Comparison of ENCODE assay signal across 37 mouse cellular contexts in genomic region chr11:53508591-53508990, GRCm38 (mm10). TPM values are rescaled to one million over a fixed set of nuclear protein-coding genes. Genes with fewer than 3 reads are reported as not detected.
DNase-seq lines count a peak whose midpoint lies in the region; ATAC-seq and TF ChIP-seq lines count a peak whose summit lies in the region.
"Had no signal": no experiment of that assay in that cellular context is flagged by ENCODE, and none has a peak within 500 bp of the region (broad histone marks: within the 10 kb centered on the region; RNA-seq: fewer than 3 reads in every experiment).

No protein-coding gene starts in this region.

- intact Hi-C loops in gastrocnemius, adult 2 months (cut with DNase I), result no loop called here
- intact Hi-C loops in gastrocnemius, postnatal 14 days (cut with DNase I; ENCODE audit: low total_unique reads), result no loop called here
- intact Hi-C loops in heart, postnatal 25 days (cut with DNase I), result no loop called here

- peak; percentile 57 for DNase-seq in gastrocnemius, adult 2 months
- no peak for DNase-seq in gastrocnemius, postnatal 14 days
- peak; percentile 27 for DNase-seq in heart, postnatal 25 days (ENCODE audit: low spot score)
- no peak for DNase-seq in heart, postnatal 4 days
- no peak for DNase-seq in adrenal gland, postnatal 10 days
- DNase-seq: cerebellum, adult 8-10 months; kidney, adult 18-20 months; liver; right cerebral cortex, adult 18-20 months; spleen, adult 18-20 months; thymus, adult 18-20 months; thymus, postnatal 25 days had no signal

- peak overlapping the region; percentile 67 for H3K27ac ChIP-seq in gastrocnemius, adult 2 months
- H3K27ac ChIP-seq in brown adipose tissue, adult 24 weeks (replicated peaks; ENCODE audit: low read depth, low read length), result peak overlapping the region; percentile 70
- H3K27ac ChIP-seq: embryonic facial prominence, embryonic 12.5 days; forebrain, embryonic 10.5 days; forebrain, embryonic 15.5 days; hindbrain, embryonic 10.5 days; hindbrain, embryonic 15.5 days; kidney, embryonic 15.5 days; liver, embryonic 14.5 days; midbrain, embryonic 15.5 days; neural tube, embryonic 12.5 days; stomach, postnatal 0 days had no signal

- peaks cover 23% of the 10 kb centered on the region for H3K4me1 ChIP-seq in brown adipose tissue, adult 24 weeks (ENCODE audit: control insufficient read depth, insufficient read depth, insufficient read length, low read length)
- H3K4me1 ChIP-seq: embryonic facial prominence, embryonic 12.5 days; kidney, embryonic 15.5 days; midbrain, embryonic 15.5 days; neural tube, embryonic 12.5 days had no signal

- TF ChIP-seq CTCF in gastrocnemius, adult 2 months (IDR thresholded peaks at IDR 0.05), result no peak

- H3K4me3 ChIP-seq in gastrocnemius, adult 2 months, result no peak overlapping the region
- H3K4me3 ChIP-seq in brown adipose tissue, adult 24 weeks (ENCODE audit: insufficient read depth, low read depth, low read length), result no peak overlapping the region
- H3K4me3 ChIP-seq: embryonic facial prominence, embryonic 12.5 days; forebrain, embryonic 10.5 days; forebrain, embryonic 15.5 days; hindbrain, embryonic 10.5 days; hindbrain, embryonic 15.5 days; kidney, embryonic 15.5 days; midbrain, embryonic 15.5 days; neural tube, embryonic 12.5 days had no signal

- no peak for ATAC-seq in monocyte, adult 5-6 weeks (replicated peaks; ENCODE audit: insufficient number of reproducible peaks, low FRiP score, low TSS enrichment, poor library complexity, severe bottlenecking)
- ATAC-seq: forebrain, embryonic 15.5 days; midbrain, embryonic 15.5 days; Patski had no signal

RNA-seq across cellular contexts. Expression of gene Sept8, which starts 10.5 kb away (rescaled TPM):
- total RNA-seq in gastrocnemius, adult 2 months (2021), result 10 to 100 TPM in 1 of 2 experiments, 1 to 10 TPM in 1; 9.5 to 14.0 TPM
- 10 to 100 TPM; 25.6 to 31.3 TPM for total RNA-seq in gastrocnemius, postnatal 14 days (2021)
- total RNA-seq in heart, postnatal 25 days (2021), result 10 to 100 TPM; 32.0 to 37.0 TPM
- 10 to 100 TPM; 62.9 to 65.0 TPM for total RNA-seq in heart, postnatal 4 days (2021)
- polyA plus RNA-seq in brown adipose tissue, adult 24 weeks (2012; ENCODE audit: insufficient read depth, insufficient read length, missing spikeins), result 9.9 and 13.3 TPM in 2 replicates
- total RNA-seq in adrenal gland, postnatal 10 days (2021), result 10 to 100 TPM; 41.2 to 49.2 TPM
- total RNA-seq in monocyte, adult 5-6 weeks (2017), result 2.9 to 4.1 TPM (median 3.8 TPM) in 3 replicates

RNA-seq across cellular contexts. Expression of gene Sowaha, which starts 28.5 kb away (rescaled TPM):
- total RNA-seq in gastrocnemius, adult 2 months (2021), result under 1 TPM; 0.06 to 0.15 TPM
- total RNA-seq in gastrocnemius, postnatal 14 days (2021), result under 1 TPM; 0.11 to 0.12 TPM
- under 1 TPM; 0.08 to 0.17 TPM for total RNA-seq in heart, postnatal 25 days (2021)
- under 1 TPM; 0.07 to 0.27 TPM for total RNA-seq in heart, postnatal 4 days (2021)
- polyA plus RNA-seq in brown adipose tissue, adult 24 weeks (2012; ENCODE audit: insufficient read depth, insufficient read length, missing spikeins), result not detected in 2 replicates
- under 1 TPM; 0.60 to 0.94 TPM for total RNA-seq in adrenal gland, postnatal 10 days (2021)
- not detected in 3 replicates for total RNA-seq in monocyte, adult 5-6 weeks (2017)
- polyA plus RNA-seq: Patski had no signal

RNA-seq across cellular contexts. Expression of gene Gm9945, which starts 28.6 kb away (rescaled TPM):
- total RNA-seq in gastrocnemius, adult 2 months (2021), result not detected
- not detected for total RNA-seq in gastrocnemius, postnatal 14 days (2021)
- not detected for total RNA-seq in heart, postnatal 25 days (2021)
- not detected for total RNA-seq in heart, postnatal 4 days (2021)
- not detected in 2 replicates for polyA plus RNA-seq in brown adipose tissue, adult 24 weeks (2012; ENCODE audit: insufficient read depth, insufficient read length, missing spikeins)
- not detected for total RNA-seq in adrenal gland, postnatal 10 days (2021)
- total RNA-seq in monocyte, adult 5-6 weeks (2017), result not detected in 3 replicates
- total RNA-seq: adrenal gland, adult 18-20 months; adrenal gland, postnatal 36 days; gastrocnemius, adult 8-10 months; heart, adult 8-10 months had no signal
- polyA plus RNA-seq: brain, embryonic 14.5 days; embryonic facial prominence, embryonic 12.5 days; forebrain, embryonic 10.5 days; heart, embryonic 14.5 days; hindbrain, embryonic 10.5 days; intestine, embryonic 14.5 days; kidney, embryonic 15.5 days; limb, embryonic 11.5 days; lung, embryonic 14.5 days; neural tube, embryonic 12.5 days; Patski; stomach, postnatal 0 days had no signal

RNA-seq across cellular contexts. Expression of gene Gm9837, which starts 38.3 kb away (rescaled TPM):
- total RNA-seq in gastrocnemius, adult 2 months (2021), result not detected
- not detected for total RNA-seq in gastrocnemius, postnatal 14 days (2021)
- not detected for total RNA-seq in heart, postnatal 25 days (2021)
- total RNA-seq in heart, postnatal 4 days (2021), result not detected
- not detected in 2 replicates for polyA plus RNA-seq in brown adipose tissue, adult 24 weeks (2012; ENCODE audit: insufficient read depth, insufficient read length, missing spikeins)
- not detected for total RNA-seq in adrenal gland, postnatal 10 days (2021)
- not detected in 3 replicates for total RNA-seq in monocyte, adult 5-6 weeks (2017)
- total RNA-seq: adrenal gland, adult 18-20 months; adrenal gland, postnatal 36 days; gastrocnemius, adult 8-10 months; heart, adult 8-10 months; left cerebral cortex, adult 18-20 months had no signal
- polyA plus RNA-seq: brain, embryonic 14.5 days; embryonic facial prominence, embryonic 12.5 days; forebrain, embryonic 10.5 days; forebrain, embryonic 15.5 days; frontal cortex, adult 2 months; G1E; heart, embryonic 14.5 days; hindbrain, embryonic 10.5 days; hindbrain, embryonic 15.5 days; intestine, embryonic 14.5 days; kidney, embryonic 15.5 days; limb, embryonic 11.5 days; liver, embryonic 14.5 days; lung, embryonic 14.5 days; midbrain, embryonic 15.5 days; neural tube, embryonic 12.5 days; Patski; stomach, postnatal 0 days had no signal

RNA-seq across cellular contexts. Expression of gene Shroom1, which starts 51.6 kb away (rescaled TPM):
- under 1 TPM; 0.36 to 0.54 TPM for total RNA-seq in gastrocnemius, adult 2 months (2021)
- under 1 TPM; 0.31 to 0.38 TPM for total RNA-seq in gastrocnemius, postnatal 14 days (2021)
- under 1 TPM; 0.49 to 0.59 TPM for total RNA-seq in heart, postnatal 25 days (2021)
- total RNA-seq in heart, postnatal 4 days (2021), result 1 to 10 TPM in 1 of 2 experiments, under 1 TPM in 1; 0.93 to 1.1 TPM
- 2.1 and 4.7 TPM in 2 replicates for polyA plus RNA-seq in brown adipose tissue, adult 24 weeks (2012; ENCODE audit: insufficient read depth, insufficient read length, missing spikeins)
- total RNA-seq in adrenal gland, postnatal 10 days (2021), result 1 to 10 TPM; 3.2 to 5.4 TPM
- total RNA-seq in monocyte, adult 5-6 weeks (2017), result not detected in 3 replicates
- polyA plus RNA-seq: G1E, Patski had no signal

Comparison
In these comparisons a context has a peak if more than half of its experiments do, and no peak if none do; other contexts are left out.
1. DNase-seq: peak in gastrocnemius, adult 2 months (single experiment) and heart, postnatal 25 days (single experiment); none in gastrocnemius, postnatal 14 days (single experiment), heart, postnatal 4 days (single experiment) and adrenal gland, postnatal 10 days (single experiment).